Mouse (Mus musculus) embryo, embryonic 10.5 days (tissue): Measurements from ENCODE around the gene Fpr1.
A peak's percentile ranks its signal among the peaks of the same experiment; 100 is the strongest.
"Not testable (repeated sequence)": the region's sequence is repeated elsewhere in the genome, so short reads cannot be mapped to it uniquely, and the experiment has no call there.

Experiments
- DNase-seq: peaks from one replicate; pipeline ENCODE4 v3.0.0-alpha.2; 2015; ENCODE audit warnings: low spot score

The Fpr1 gene

DNA sequence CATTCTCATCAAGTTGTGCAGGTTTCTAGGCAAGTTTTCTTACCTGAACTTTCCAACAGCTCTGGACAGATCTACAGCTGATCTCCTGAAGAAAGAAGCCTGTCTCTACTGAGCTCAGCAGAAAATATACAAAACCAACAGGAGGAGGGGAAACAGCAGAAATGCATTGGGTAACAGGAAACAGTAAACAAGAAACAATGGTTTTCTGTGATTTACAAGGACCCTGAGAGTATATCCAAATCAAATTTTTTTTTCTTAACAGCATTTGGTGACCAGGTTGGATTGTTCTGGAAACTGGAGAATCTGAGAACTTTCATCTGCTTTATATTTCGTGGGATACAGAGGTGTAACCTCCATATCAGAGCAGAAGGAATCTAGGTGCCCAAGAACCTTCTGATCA is at the start of gene Fpr1:
Gene Fpr1, minus strand, starts transcription at position 101 of the 400 bp plus-strand sequence.
- no peak for DNase-seq

DNA sequence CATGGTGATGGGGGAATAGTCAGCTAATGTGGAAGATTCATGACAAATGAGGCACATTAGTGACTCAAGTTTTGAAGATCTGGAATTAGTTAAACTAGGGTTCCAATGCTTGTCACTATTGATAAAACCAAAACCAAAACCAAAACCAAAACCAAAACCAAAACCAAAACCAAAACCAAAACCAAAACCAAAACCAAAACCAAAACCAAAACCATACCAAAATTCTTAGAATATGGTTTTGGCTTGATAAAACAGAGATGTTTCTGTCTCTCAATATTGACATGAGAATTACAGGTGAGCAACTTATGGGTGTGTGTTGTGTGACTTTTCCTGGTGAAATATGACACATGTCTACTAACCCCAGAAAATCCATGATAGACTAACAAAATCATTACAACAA is 34.0 kb upstream of the Fpr1 start:
- DNase-seq, result no peak

DNA sequence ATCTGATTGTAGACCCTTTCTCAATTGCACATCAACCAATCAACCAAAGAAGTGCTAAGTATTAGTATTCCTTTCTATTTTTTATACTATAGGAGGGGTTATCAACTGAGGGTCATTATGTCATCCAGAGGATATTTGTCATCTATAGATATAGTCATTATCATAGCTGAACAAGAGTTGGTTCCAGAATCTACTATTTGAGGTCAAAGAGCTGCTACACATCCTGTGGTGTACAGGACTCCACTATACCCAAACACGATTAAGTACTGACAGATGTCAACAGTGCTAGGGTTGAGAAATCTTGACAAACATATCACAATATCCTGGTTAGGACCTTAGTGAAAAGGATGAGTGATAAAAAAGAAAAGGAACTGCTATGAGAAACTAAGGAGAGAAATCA is 33.6 kb upstream of the Fpr1 start:
- DNase-seq, result no peak

GRCm38 (mm10) chr17:17912618-17913017 is 28.9 kb upstream of the Fpr1 start:
- DNase-seq, result not testable (repeated sequence)

GRCm38 (mm10) chr17:17909636-17910421 is 26.1 kb upstream of the Fpr1 start:
- DNase-seq, result peak; percentile 87

- no peak for DNase-seq
These were observed 17.0 kb upstream of the Fpr1 start for GRCm38 (mm10) chr17:17900768-17901167.

DNA sequence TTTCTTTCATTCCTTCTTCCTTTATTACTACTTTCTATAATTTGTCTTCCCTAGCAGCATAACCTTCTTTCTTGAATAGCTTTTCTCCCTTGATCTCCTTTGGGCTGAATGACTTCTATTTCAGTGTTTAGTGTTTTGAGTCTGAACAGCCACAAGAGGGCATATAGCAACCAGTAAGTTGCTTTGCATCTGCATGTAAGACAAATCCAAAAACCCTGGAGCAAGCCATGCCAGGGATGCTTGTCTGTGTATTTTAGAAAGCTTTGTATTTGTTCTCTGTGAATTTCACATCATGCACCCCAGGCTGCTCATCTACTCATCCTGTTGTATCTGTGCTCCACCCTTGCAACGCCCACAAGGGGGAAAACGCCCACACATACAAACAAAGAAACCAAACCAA is 15.5 kb upstream of the Fpr1 start:
- DNase-seq, result peak; percentile 30

GRCm38 (mm10) chr17:17896039-17896438 is 12.3 kb upstream of the Fpr1 start:
- DNase-seq, result peak; percentile 79

DNA sequence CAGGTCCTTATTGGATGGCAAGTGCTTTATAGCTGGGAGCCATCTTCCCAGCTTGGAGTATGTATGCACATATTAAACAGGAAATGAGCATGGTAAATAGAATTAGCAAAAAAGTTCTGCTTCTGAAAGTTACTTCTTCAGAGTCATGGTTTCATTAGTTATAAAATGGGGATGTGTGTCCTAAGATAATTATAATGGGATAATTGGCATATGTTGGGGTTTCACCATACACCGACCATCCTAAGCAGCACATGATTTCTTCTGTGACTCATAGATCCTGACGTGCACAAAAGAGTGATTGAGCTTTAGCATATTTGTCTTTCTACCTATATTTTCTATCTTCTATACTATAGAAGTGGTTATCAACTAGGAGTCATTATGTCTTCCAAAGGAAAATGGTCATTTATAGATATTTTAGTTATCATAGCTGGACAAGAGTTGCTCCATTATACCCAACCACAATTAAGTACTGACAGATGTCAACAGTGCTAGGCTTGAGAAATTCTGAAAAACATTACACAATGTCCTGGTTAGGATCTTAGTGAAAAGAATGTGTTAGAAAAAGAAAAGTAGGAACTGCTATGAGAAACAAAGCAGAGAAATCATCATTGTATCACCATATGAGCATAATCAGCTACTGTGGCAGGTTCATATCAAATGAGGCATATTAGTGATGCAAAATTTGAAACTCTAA is 6.1 kb upstream of the Fpr1 start:
- no peak for DNase-seq

GRCm38 (mm10) chr17:17887774-17888248 is 4.1 kb upstream of the Fpr1 start, which contains the start of the genes Fpr2 and Fpr3:
Gene Fpr2, plus strand, starts transcription at chr17:17887824.
Gene Fpr3, plus strand, starts transcription at chr17:17887852.
- no peak for DNase-seq

DNA sequence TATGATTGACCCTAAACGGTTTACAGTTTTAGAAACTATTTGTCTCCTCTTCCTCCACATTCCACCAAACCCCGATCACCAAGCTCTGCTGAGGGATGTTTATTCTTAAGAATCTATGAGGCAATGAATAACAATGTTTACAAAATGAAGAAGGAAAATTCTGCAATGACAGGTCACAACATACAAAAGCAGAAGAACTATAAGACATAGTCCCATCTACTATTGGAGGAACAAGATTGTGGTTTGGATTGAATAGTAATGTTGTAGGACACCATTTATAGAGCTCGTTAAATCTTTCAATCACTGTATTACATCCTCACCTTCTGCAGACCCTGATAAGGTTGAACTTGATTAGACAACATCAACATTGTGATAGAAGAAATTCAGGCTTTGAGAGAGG is 1.1 kb downstream of the Fpr1 start:
- no peak for DNase-seq

DNA sequence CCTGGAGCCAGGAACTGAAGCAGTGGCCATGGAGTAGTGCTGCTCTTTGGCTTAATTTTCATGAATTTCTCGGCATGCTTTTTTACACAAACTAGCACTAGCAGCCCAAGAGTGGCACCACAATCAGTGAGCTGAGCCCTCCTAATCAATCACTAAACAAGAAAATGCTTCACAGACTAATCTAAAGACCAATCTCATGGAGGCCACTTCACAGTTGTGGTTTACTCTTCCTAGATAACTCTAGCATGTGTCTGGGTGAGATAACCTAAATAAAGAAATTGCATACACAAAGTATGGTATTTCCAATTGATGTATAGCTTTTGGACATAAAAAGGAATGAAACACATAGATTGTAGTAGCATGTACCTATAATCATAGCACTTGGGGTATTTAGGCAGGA is 4.4 kb downstream of the Fpr1 start:
- no peak for DNase-seq

GRCm38 (mm10) chr17:17871697-17872096 is 12.0 kb downstream of the Fpr1 start:
- DNase-seq, result no peak

DNA sequence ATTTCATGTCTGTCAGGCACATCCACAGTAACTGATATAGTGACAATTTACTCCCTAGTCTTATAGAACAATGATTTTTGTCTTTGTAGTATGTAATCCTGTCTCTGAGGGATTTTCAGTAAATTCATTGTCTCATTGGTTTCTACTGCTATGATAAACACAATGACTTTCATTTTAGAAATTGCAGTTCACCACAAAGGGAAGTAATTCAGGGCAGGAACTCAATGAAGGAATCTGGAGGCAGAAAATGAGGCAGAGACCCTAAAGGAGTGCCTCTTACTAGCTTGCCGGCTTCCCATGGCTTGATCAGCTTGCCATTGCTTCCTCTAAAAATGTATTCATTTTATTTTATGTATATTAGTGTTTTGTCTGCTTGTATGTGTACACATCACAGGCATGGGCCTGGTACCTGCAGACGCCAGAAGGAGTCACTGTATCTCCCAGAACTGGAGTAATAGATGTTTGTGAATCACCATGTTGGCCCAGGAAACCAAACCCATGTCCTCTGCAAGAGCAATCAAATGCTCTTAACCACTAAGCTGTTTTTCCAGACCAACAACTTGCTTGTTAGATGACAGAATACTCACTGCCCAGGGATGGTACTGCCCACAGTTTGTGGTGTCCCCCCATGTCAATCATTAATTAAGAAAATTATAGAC is 12.7 kb downstream of the Fpr1 start:
- DNase-seq, result no peak

DNA sequence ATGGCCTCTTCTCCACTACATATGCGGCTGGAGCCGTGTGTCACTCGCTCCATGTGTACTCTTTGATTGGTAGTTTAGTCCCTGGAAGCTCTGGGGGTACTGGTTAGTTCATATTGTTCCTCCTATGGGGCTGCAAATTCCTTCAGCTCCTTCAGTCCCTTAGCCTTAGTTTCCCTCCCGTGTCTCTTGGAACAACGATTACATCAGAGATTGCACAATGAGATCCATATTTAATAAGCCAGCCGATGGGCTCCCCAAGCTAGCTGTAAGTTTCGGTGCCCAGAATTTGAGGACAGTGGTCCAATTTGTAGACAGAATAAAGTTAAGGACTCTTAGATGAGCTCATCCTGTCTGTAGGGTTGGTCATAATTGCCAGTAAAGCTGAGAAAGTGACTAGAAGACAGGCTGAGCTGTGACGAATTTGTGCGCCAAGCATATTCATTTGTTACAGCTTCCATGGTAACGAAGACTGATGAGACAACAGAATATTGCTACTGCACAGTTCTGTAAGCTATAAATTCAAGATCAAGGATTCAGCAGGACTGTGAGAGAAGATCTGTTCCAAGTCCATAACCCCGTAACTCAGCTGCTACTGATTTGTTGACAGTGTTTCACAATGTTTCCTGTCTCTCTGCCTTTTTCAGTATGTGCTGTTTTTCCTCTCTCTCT is 16.8 kb downstream of the Fpr1 start:
- no peak for DNase-seq

GRCm38 (mm10) chr17:17865168-17865567 is 18.6 kb downstream of the Fpr1 start:
- DNase-seq, result no peak

DNA sequence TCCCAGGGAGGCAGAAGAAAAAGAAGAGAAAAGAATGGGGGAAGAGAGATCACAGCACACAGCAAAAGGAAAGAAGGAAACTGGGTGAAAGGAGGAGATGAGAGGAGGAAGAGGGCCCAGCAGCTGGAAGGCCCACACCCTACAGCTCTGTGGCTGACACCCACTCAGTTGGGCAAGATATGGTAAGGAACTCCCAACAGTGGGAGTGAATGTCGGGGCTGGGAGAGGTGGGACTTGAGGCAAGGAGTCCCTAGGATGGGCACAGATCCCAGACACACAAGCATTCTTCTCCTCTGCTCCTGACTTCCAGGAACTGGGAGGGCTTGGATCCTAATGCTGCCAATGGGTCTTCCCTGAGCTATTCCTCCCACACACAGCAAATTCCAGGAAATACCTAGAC is 21.4 kb downstream of the Fpr1 start:
- DNase-seq, result no peak

DNA sequence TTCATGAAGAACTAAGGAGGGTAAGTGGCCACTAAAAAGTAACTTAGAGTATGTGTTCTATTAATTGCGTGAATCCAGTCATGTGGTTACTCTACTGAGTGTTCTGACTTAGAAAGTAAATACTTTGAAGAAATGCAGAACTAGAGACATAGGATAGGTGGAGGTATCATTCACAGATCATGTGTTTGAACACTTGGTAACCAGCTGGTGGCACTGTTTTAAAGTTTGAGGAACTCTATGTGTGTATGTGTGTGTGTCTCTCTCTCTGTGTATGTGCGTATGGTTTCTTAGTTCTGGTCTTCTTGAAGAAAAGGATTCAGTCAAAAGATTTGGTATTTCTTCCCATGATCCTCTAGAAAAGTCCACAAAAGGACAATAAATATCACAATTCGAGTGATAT is 23.6 kb downstream of the Fpr1 start:
- no peak for DNase-seq

- no peak for DNase-seq
These were observed 26.3 kb downstream of the Fpr1 start for GRCm38 (mm10) chr17:17857446-17857845.

GRCm38 (mm10) chr17:17856612-17857011 is 27.1 kb downstream of the Fpr1 start:
- DNase-seq, result no peak

DNA sequence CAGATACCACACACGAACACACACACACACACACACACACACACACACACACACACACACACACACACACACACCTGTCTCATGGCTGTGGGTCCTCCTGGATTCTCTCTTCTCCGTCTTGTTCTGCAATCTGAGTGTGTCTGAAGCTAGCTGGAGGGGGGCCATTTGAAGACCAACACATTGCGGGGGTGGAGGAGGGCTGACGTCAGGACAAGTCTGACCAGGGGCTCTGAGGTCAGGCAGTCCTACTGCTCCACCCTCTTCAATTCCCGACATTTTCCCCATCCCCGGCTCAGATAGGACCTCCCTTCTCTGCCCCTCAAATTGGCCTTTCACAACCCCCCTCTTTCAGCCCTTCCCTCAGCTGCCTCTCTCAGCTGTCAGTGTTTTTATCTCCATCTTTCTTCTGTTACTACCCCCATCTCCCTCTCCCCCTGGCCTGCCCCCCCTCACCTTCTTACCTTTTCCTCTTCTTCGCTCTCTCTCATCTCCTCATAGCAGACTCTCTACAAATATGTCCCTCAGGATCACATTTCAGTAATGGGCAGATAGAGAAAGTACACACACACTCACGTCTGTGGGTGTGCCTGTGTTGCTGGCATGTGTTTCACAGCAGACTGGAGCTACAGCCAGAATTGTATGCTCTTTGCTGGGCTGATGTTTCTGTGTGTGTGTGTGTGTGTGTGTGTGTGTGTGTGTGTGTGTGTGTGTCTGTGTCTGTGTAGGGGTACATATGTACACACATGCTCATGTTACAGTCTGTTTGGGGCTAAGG is 28.5 kb downstream of the Fpr1 start, which contains the start of gene Has1:
Gene Has1, minus strand, starts transcription at position 142 of the 775 bp plus-strand sequence.
- DNase-seq, result no peak
